ENCODE assay signal across 31 mouse cellular contexts in the genomic region with DNA sequence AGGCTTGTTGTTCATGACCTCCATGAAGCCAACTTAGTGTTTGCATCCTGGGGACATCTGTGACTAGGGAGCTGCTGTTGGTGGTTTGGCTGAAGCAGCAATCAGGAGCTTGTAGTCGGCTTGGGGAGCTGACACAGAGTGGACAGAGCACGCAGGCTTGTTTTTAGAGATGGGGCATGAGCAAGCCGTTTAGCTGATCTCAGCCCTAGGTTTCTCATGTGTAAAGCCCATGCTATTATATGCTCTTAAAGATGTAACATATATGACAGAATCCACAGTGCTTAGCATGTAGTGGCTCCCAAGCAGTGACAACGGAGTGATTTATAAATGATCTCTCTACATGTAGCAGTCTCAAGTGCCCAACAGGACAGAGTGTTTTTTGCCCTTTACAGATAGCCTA.
"Had no signal": no experiment of that assay in that cellular context is flagged by ENCODE, and none has a peak within 500 bp of the region (broad histone marks: within the 10 kb centered on the region; RNA-seq: fewer than 3 reads in every experiment).

No protein-coding gene starts in this region.

- H3K36me3 ChIP-seq: limb, embryonic 10.5 days; limb, embryonic 12.5 days; limb, embryonic 13.5 days; limb, embryonic 15.5 days; liver, embryonic 12.5 days; liver, embryonic 13.5 days; liver, embryonic 15.5 days; lung, embryonic 15.5 days; midbrain, embryonic 10.5 days; midbrain, embryonic 12.5 days; midbrain, embryonic 15.5 days; neural tube, embryonic 12.5 days had no signal

- H3K4me2 ChIP-seq: limb, embryonic 12.5 days; limb, embryonic 13.5 days; limb, embryonic 15.5 days; liver, embryonic 11.5 days; liver, embryonic 12.5 days; liver, embryonic 13.5 days; liver, embryonic 15.5 days; lung, embryonic 14.5 days; lung, embryonic 15.5 days; midbrain, embryonic 12.5 days; midbrain, embryonic 15.5 days; neural tube, embryonic 12.5 days had no signal

- H3K4me3 ChIP-seq: left cerebral cortex, adult 2 months; limb, embryonic 10.5 days; limb, embryonic 12.5 days; limb, embryonic 13.5 days; limb, embryonic 15.5 days; liver, embryonic 12.5 days; liver, embryonic 13.5 days; liver, embryonic 15.5 days; lung, embryonic 15.5 days; megakaryocyte, embryonic 14.5 days; midbrain, embryonic 10.5 days; midbrain, embryonic 12.5 days; midbrain, embryonic 15.5 days; myocyte; neural tube, embryonic 12.5 days had no signal

- H3K27ac ChIP-seq: left cerebral cortex, adult 2 months; limb, embryonic 10.5 days; limb, embryonic 12.5 days; limb, embryonic 13.5 days; limb, embryonic 15.5 days; liver, embryonic 12.5 days; liver, embryonic 13.5 days; liver, embryonic 14.5 days; liver, embryonic 15.5 days; lung, embryonic 15.5 days; macrophage; midbrain, embryonic 10.5 days; midbrain, embryonic 12.5 days; midbrain, embryonic 15.5 days; neural tube, embryonic 12.5 days had no signal

- H3K9ac ChIP-seq: limb, embryonic 12.5 days; limb, embryonic 13.5 days; limb, embryonic 15.5 days; liver, embryonic 12.5 days; liver, embryonic 13.5 days; liver, embryonic 14.5 days; liver, embryonic 15.5 days; liver, postnatal 0 days; lung, embryonic 14.5 days; lung, embryonic 15.5 days; midbrain, embryonic 12.5 days; midbrain, embryonic 15.5 days; neural tube, embryonic 12.5 days had no signal

- H3K4me1 ChIP-seq: midbrain, embryonic 12.5 days had no signal

- H3K27me3 ChIP-seq: limb, embryonic 12.5 days; limb, embryonic 13.5 days; limb, embryonic 15.5 days; liver, embryonic 12.5 days; liver, embryonic 13.5 days; liver, embryonic 15.5 days; lung, embryonic 15.5 days; midbrain, embryonic 12.5 days; midbrain, embryonic 15.5 days; neural tube, embryonic 12.5 days had no signal

- H3K9me3 ChIP-seq: limb, embryonic 10.5 days; limb, embryonic 12.5 days; limb, embryonic 15.5 days; liver, embryonic 12.5 days; liver, embryonic 13.5 days; liver, embryonic 15.5 days; lung, embryonic 15.5 days; megakaryocyte, embryonic 14.5 days; midbrain, embryonic 10.5 days; midbrain, embryonic 12.5 days; midbrain, embryonic 15.5 days; neural tube, embryonic 12.5 days had no signal

- DNase-seq: left cerebral cortex, postnatal 4 days; liver; liver, embryonic 13.5 days; liver, postnatal 0 days; lung, adult 18-20 months; lung, adult 2 months; lung, embryonic 14.5 days; lung, postnatal 10 days; lung, postnatal 14 days; lung, postnatal 36 days; lung, postnatal 4 days; midbrain, embryonic 14.5 days had no signal

- ATAC-seq: liver, embryonic 12.5 days; liver, postnatal 0 days; lung, postnatal 0 days; midbrain, embryonic 15.5 days; midbrain, embryonic 16.5 days had no signal
